Mouse (Mus musculus) MEL (cell line): ENCODE measurements at regions not wholly inside any gene's neighbourhood (a gene's known extent, or its start where the extent isn't known, plus 50 kb on each side); places are given as distances from the start of the nearest gene placed in this dataset.

Experiments used
- DNase-seq: peaks from one replicate; pipeline ENCODE4 v3.0.0; 2011; ENCODE audit warnings: low read depth, low spot score
- H3K27ac ChIP-seq: 2 replicates; pipeline ENCODE4 v1.5.1; 2012; ENCODE audit warnings: low read depth, mild to moderate bottlenecking, control low read depth, low read length, moderate library complexity; ENCODE audit not compliant: control insufficient read depth
- H3K27me3 ChIP-seq, 2 experiments: fragments of 150-350 bp in 1 of 2; sonication (generic) in 1 of 2; 2 replicates each; pipeline ENCODE4 v1.6.1; 2012; ENCODE audit warnings: low read length in 2 of 2, mild to moderate bottlenecking in 2 of 2, improper control_type of control experiment in 1 of 2, moderate library complexity in 1 of 2; ENCODE audit not compliant: insufficient read depth in 2 of 2, control insufficient read depth in 1 of 2
- H3K36me3 ChIP-seq, 2 experiments: 2 replicates each; pipeline ENCODE4 v1.6.1; 2012 to 2014; ENCODE audit warnings: low read length in 2 of 2, improper control_type of control experiment in 1 of 2, inconsistent platforms in 1 of 2, mild to moderate bottlenecking in 1 of 2; ENCODE audit not compliant: insufficient read depth in 2 of 2, control insufficient read depth in 1 of 2
- H3K4me1 ChIP-seq, 2 experiments: fragments of 150-350 bp in 1 of 2; sonication (generic) in 1 of 2; 2 replicates each; pipeline ENCODE4 v1.6.1; 2012; ENCODE audit warnings: low read length in 2 of 2, improper control_type of control experiment in 1 of 2, mild to moderate bottlenecking in 1 of 2; ENCODE audit not compliant: insufficient read depth in 2 of 2, control insufficient read depth in 1 of 2
- H3K4me3 ChIP-seq, 2 experiments: fragments of 150-350 bp in 1 of 2; sonication (generic) in 1 of 2; 2 replicates each; pipeline ENCODE4 v1.5.1; 2012; ENCODE audit warnings: low read depth in 2 of 2, low read length in 2 of 2, mild to moderate bottlenecking in 2 of 2, moderate library complexity in 2 of 2, control low read depth in 1 of 2, improper control_type of control experiment in 1 of 2; ENCODE audit not compliant: control insufficient read depth in 1 of 2, insufficient read depth in 1 of 2
- H3K79me2 ChIP-seq: 2 replicates; pipeline ENCODE4 v1.6.1; 2012; ENCODE audit warnings: mild to moderate bottlenecking, low read length, moderate library complexity; ENCODE audit not compliant: control insufficient read depth, poor library complexity, insufficient read depth
- H3K9ac ChIP-seq: 2 replicates; pipeline ENCODE4 v1.6.1; 2012; ENCODE audit warnings: low read depth, mild to moderate bottlenecking, control low read depth, low read length, moderate library complexity; ENCODE audit not compliant: control insufficient read depth, poor library complexity, severe bottlenecking
- H3K9me3 ChIP-seq: fragments of 150-350 bp; sonication (generic); replicated peaks from 2 replicates; pipeline ENCODE4 v1.6.1; 2012; ENCODE audit warnings: mild to moderate bottlenecking, low read length, improper control_type of control experiment, moderate library complexity; ENCODE audit not compliant: insufficient read depth
- CHD1 ChIP-seq: IDR thresholded peaks from 2 replicates; pipeline ENCODE4 v1.6.1; 2012; ENCODE audit warnings: low read depth, mild to moderate bottlenecking, inconsistent platforms, low read length, improper control_type of control experiment
- CHD2 ChIP-seq: IDR thresholded peaks from 2 replicates; pipeline ENCODE4 v1.6.1; 2011; ENCODE audit warnings: low read length, improper control_type of control experiment
- CTCF ChIP-seq, 3 experiments: IDR thresholded peaks in 2 of 3; conservative IDR thresholded peaks in 1 of 3; 2 replicates each; pipeline ENCODE4 v1.5.1; 2011 to 2012; ENCODE audit warnings: low read length in 3 of 3, low read depth in 2 of 3, mild to moderate bottlenecking in 2 of 3, improper control_type of control experiment in 1 of 3, inconsistent platforms in 1 of 3, mixed read lengths in 1 of 3, moderate library complexity in 1 of 3; ENCODE audit not compliant: control insufficient read depth in 1 of 3, insufficient read depth in 1 of 3, poor library complexity in 1 of 3, severe bottlenecking in 1 of 3
- E2F4 ChIP-seq: IDR thresholded peaks from 2 replicates; pipeline ENCODE4 v1.6.1; 2011; ENCODE audit warnings: low read depth, low read length, improper control_type of control experiment, borderline replicate concordance
- ELF1 ChIP-seq: IDR thresholded peaks from 2 replicates; pipeline ENCODE4 v1.6.1; 2014; ENCODE audit warnings: low read depth, mild to moderate bottlenecking, inconsistent platforms, low read length, improper control_type of control experiment, moderate library complexity
- EP300 ChIP-seq, 2 experiments: IDR thresholded peaks; 2 replicates each; pipeline ENCODE4 v1.6.1; 2011; ENCODE audit warnings: improper control_type of control experiment in 2 of 2, low read length in 2 of 2, low read depth in 1 of 2, mild to moderate bottlenecking in 1 of 2
- ETS1 ChIP-seq: IDR thresholded peaks from 2 replicates; pipeline ENCODE4 v1.6.1; 2012; ENCODE audit warnings: low read depth, mild to moderate bottlenecking, inconsistent platforms, low read length, improper control_type of control experiment, moderate library complexity
- GATA1 ChIP-seq: IDR thresholded peaks from 2 replicates; pipeline ENCODE4 v1.6.1; 2011; ENCODE audit warnings: low read depth, low read length, improper control_type of control experiment
- HCFC1 ChIP-seq: IDR thresholded peaks from 2 replicates; pipeline ENCODE4 v1.6.1; 2012; ENCODE audit warnings: low read depth, mild to moderate bottlenecking, inconsistent platforms, low read length, improper control_type of control experiment, moderate library complexity
- MAFK ChIP-seq: IDR thresholded peaks from 2 replicates; pipeline ENCODE4 v1.6.1; 2011; ENCODE audit warnings: low read depth, mild to moderate bottlenecking, low read length, improper control_type of control experiment, borderline replicate concordance
- MAX ChIP-seq: IDR thresholded peaks from 2 replicates; pipeline ENCODE4 v1.6.1; 2011; ENCODE audit warnings: low read length, improper control_type of control experiment
- MEF2A ChIP-seq: IDR thresholded peaks from 2 replicates; pipeline ENCODE4 v1.6.1; 2014; ENCODE audit warnings: low read depth, mild to moderate bottlenecking, inconsistent platforms, low read length, improper control_type of control experiment; ENCODE audit not compliant: poor library complexity, insufficient replicate concordance, severe bottlenecking; ENCODE audit errors: extremely low read depth
- MXI1 ChIP-seq: IDR thresholded peaks from 2 replicates; pipeline ENCODE4 v1.6.1; 2011; ENCODE audit warnings: mild to moderate bottlenecking, low read depth, low read length, improper control_type of control experiment
- MYB ChIP-seq: IDR thresholded peaks from 2 replicates; pipeline ENCODE4 v1.6.1; 2011; ENCODE audit warnings: mild to moderate bottlenecking, low read depth, low read length, improper control_type of control experiment
- NELFE ChIP-seq: IDR thresholded peaks from 2 replicates; pipeline ENCODE4 v1.6.1; 2011; ENCODE audit warnings: low read depth, low read length, improper control_type of control experiment
- POLR2AphosphoS2 ChIP-seq: IDR thresholded peaks from 2 replicates; pipeline ENCODE4 v1.6.1; 2011; ENCODE audit warnings: low read length, improper control_type of control experiment
- POLR2AphosphoS5 ChIP-seq: IDR thresholded peaks from 2 replicates; pipeline ENCODE4 v1.6.1; 2012; ENCODE audit warnings: low read depth, borderline replicate concordance, mild to moderate bottlenecking, inconsistent platforms, low read length, moderate library complexity, mixed read lengths
- RAD21 ChIP-seq: IDR thresholded peaks from 2 replicates; pipeline ENCODE4 v1.6.1; 2011; ENCODE audit warnings: mild to moderate bottlenecking, low read depth, low read length, improper control_type of control experiment
- RCOR1 ChIP-seq: IDR thresholded peaks from 2 replicates; pipeline ENCODE4 v1.6.1; 2012; ENCODE audit warnings: low read depth, mild to moderate bottlenecking, inconsistent platforms, low read length, improper control_type of control experiment
- SIN3A ChIP-seq: IDR thresholded peaks from 2 replicates; pipeline ENCODE4 v1.6.1; 2012; ENCODE audit warnings: low read length, improper control_type of control experiment, inconsistent platforms
- SMC3 ChIP-seq: IDR thresholded peaks from 2 replicates; pipeline ENCODE4 v1.6.1; 2011; ENCODE audit warnings: low read depth, low read length, improper control_type of control experiment
- TAL1 ChIP-seq: IDR thresholded peaks from 2 replicates; pipeline ENCODE4 v1.6.1; 2012; ENCODE audit warnings: mild to moderate bottlenecking, inconsistent platforms, low read length, moderate library complexity, mixed read lengths
- TBP ChIP-seq: IDR thresholded peaks from 2 replicates; pipeline ENCODE4 v1.8.0; 2011; ENCODE audit warnings: low read depth, low read length, improper control_type of control experiment
- TCF12 ChIP-seq: IDR thresholded peaks from 2 replicates; pipeline ENCODE4 v1.6.1; 2014; ENCODE audit warnings: low read depth, mild to moderate bottlenecking, inconsistent platforms, low read length, improper control_type of control experiment, moderate library complexity
- USF1 ChIP-seq: IDR thresholded peaks from 2 replicates; pipeline ENCODE4 v1.6.1; 2014; ENCODE audit warnings: low read depth, mild to moderate bottlenecking, inconsistent platforms, low read length, improper control_type of control experiment, moderate library complexity
- USF2 ChIP-seq, 2 experiments: IDR thresholded peaks; 2 replicates each; pipeline ENCODE4 v1.6.1; 2011 to 2012; ENCODE audit warnings: improper control_type of control experiment in 2 of 2, low read length in 2 of 2, borderline replicate concordance in 1 of 2, inconsistent platforms in 1 of 2, low read depth in 1 of 2, mild to moderate bottlenecking in 1 of 2; ENCODE audit not compliant: insufficient read depth in 1 of 2
- ZC3H11A ChIP-seq: IDR thresholded peaks from 2 replicates; pipeline ENCODE4 v1.6.1; 2012; ENCODE audit warnings: low read depth, mild to moderate bottlenecking, inconsistent platforms, low read length, improper control_type of control experiment
- ZKSCAN1 ChIP-seq: IDR thresholded peaks from 2 replicates; pipeline ENCODE4 v1.6.1; 2012; ENCODE audit warnings: low read depth, mild to moderate bottlenecking, inconsistent platforms, low read length, improper control_type of control experiment, moderate library complexity
- ZMIZ1 ChIP-seq: IDR thresholded peaks from 2 replicates; pipeline ENCODE4 v1.6.1; 2012; ENCODE audit warnings: low read depth, mild to moderate bottlenecking, inconsistent platforms, low read length, improper control_type of control experiment, moderate library complexity
- ZNF384 ChIP-seq: IDR thresholded peaks from 2 replicates; pipeline ENCODE4 v1.6.1; 2012; ENCODE audit warnings: low read depth, mild to moderate bottlenecking, inconsistent platforms, low read length, improper control_type of control experiment

DNA sequence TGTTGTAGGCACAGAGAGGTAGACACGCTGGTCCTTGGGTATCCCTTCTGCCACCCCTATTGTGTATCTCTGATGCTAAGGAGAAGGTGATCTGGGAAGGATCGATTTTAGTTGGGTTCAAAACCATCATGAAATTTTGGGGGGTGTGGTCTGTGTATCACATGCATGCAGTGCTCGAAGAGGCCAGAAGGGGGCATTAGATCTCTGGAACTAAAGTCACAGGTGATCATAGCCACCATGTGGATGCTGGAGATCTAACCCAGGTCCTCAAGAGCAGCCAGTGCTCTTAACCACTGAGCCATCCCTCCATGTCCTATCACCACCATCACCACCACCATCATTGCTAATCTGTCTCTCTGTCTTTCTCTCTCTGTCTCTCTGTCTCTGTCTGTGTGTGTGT is 100.4 kb upstream of the Eya4 start (continued):
- TF ChIP-seq ZC3H11A, result peak; percentile 18; the same call in 1 of the 2 replicates
- TF ChIP-seq, all 39 proteins: peak for 4

DNA sequence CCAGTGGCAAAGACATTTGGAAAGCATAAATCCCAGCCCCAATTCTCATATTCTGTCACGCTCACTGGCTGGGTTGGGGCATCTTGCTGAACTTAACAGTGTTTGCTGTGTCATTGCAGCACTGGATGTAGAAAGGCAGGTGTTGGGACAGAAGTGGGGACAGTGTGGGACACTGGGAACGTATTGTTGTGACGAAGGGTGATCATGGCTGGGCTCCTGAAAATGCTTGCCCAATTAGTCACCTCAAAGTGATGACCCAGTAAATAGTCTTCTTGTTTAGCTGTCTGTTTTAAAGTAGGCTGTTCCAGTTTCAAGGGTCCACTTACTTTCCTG is 100.0 kb upstream of the Eya4 start:
- H3K27ac ChIP-seq, result no peak overlapping the region
- H3K4me3 ChIP-seq, result no peak overlapping the region
- DNase-seq, result no peak
- TF ChIP-seq ELF1 (no peak), ZNF384 (no peak), USF1 (no peak), CTCF (IDR thresholded peaks at IDR 0.05 in 2 of 3, conservative IDR thresholded peaks at IDR 0.05 in 1 of 3; ENCODE audit: control insufficient read depth in 1 of 3, insufficient read depth in 1 of 3, low read depth in 2 of 3, low read length in 3 of 3, poor library complexity in 1 of 3, severe bottlenecking in 1 of 3) (no peak), ZMIZ1 (no peak), POLR2AphosphoS2 (no peak), NELFE (no peak), EP300 (IDR thresholded peaks at IDR 0.05; ENCODE audit: low read depth in 1 of 2, low read length in 2 of 2) (no peak), ZC3H11A (no peak), RCOR1 (no peak), MXI1 (no peak), USF2 (IDR thresholded peaks at IDR 0.05; ENCODE audit: borderline replicate concordance in 1 of 2, insufficient read depth in 1 of 2, low read depth in 1 of 2, low read length in 2 of 2) (no peak), TCF12 (no peak), CHD2 (no peak), MEF2A (no peak), ZKSCAN1 (no peak), CHD1 (no peak), HCFC1 (no peak)
- H3K9ac ChIP-seq, result no peak overlapping the region
- no peaks in the 10 kb centered on the region for H3K4me1 ChIP-seq
- no peaks in the 10 kb centered on the region for H3K27me3 ChIP-seq
- H3K9me3 ChIP-seq, result no peaks in the 10 kb centered on the region
- H3K79me2 ChIP-seq, result no peaks in the 10 kb centered on the region
- no peaks in the 10 kb centered on the region for H3K36me3 ChIP-seq

DNA sequence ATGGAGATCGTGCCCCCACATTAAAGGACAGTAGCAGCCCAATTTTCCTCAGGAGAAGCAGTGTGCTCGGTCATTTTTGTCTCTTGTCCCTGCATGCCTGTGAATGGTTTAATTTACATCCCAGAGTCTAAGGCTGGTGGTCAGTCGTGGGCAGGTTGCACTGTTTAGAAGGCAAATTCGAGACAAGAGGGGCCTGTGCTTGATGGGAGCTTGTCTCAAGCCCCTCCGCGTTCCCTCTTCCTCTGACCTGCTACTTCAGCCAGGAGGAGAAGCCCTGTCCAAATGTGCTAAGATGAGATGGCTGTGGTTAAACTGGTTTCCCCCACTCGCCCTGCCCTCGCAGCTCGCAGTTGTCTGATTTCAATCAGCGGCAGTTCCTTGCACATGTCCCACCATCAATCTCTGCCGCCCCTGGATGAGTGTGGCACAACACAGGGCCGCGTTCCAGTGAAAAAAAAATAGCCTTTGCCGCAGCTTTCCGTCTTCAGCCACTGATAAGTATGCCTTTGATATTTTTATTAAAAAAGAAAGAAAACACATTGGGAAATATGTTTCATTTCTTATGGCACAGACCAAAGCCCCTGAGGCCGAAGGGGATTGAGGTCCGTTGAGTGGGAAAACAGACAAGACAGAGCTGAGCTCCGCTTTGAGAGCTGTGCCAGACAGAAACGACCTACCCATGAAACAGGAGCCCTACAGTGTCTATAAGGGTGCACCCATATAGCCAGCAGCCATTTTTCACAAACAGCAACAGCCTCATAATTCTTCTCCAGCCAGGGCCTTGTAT is 99.5 kb upstream of the Eya4 start:
- H3K79me2 ChIP-seq, result no peaks in the 10 kb centered on the region
- no peaks in the 10 kb centered on the region for H3K27me3 ChIP-seq
- H3K9ac ChIP-seq, result no peak overlapping the region

More for the DNA sequence above, 99.5 kb upstream of the Eya4 start:
- Histone ChIP-seq H3K27ac (no peak overlapping the region), H3K9me3 (no peaks in the 10 kb centered on the region), H3K4me3 (no peak overlapping the region), H3K36me3 (no peaks in the 10 kb centered on the region), H3K4me1 (no peaks in the 10 kb centered on the region)
- no peak for DNase-seq
- TF ChIP-seq TAL1, result no peak
- TF ChIP-seq USF1, result no peak
- no peak for TF ChIP-seq GATA1
- no peak for TF ChIP-seq MYB
- no peak for TF ChIP-seq EP300 (IDR thresholded peaks at IDR 0.05; ENCODE audit: low read depth in 1 of 2, low read length in 2 of 2)
- no peak for TF ChIP-seq ETS1
- no peak for TF ChIP-seq SIN3A
- TF ChIP-seq E2F4, result no peak
- TF ChIP-seq TBP, result no peak
- TF ChIP-seq MAX, result no peak
- TF ChIP-seq POLR2AphosphoS5, result no peak
- TF ChIP-seq USF2 (IDR thresholded peaks at IDR 0.05; ENCODE audit: borderline replicate concordance in 1 of 2, insufficient read depth in 1 of 2, low read depth in 1 of 2, low read length in 2 of 2), result no peak
- TF ChIP-seq MAFK, result no peak
- TF ChIP-seq RAD21, result no peak
- TF ChIP-seq POLR2AphosphoS2, result no peak
- TF ChIP-seq MXI1, result no peak
- no peak for TF ChIP-seq SMC3
